Mouse (Mus musculus): Measurements from ENCODE around the gene Rinl.

Rinl gene

GRCm38 (mm10) chr7:28780857-28781256 is 7.9 kb upstream of the Rinl start:
- WGBS: 37% methylated on average over 7 of the region's 7 CpGs

DNA sequence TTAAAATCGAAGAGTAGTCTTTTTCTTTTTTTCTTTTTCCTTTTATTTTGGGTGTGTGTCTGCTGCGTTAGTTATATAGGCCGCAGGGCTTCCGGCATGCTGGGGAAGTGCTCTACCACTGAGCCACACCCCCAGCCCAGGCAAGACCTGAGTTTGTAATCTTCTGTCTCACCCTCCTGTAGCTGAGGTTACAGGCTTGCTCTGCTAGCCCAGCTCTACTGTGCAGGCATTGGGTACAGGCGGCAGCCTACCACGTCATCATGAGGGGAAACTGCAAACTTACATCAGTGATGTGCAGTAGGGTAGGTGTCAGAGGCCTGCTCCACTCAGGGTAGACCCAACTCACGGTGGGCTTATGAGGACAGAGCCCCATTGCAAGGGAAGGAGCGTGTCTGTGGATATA is 7.5 kb upstream of the Rinl start:
- WGBS: 75% methylated on average over 8 of the region's 8 CpGs

GRCm38 (mm10) chr7:28785161-28785560 is 3.6 kb upstream of the Rinl start:
- 84% methylated on average over 5 of the region's 5 CpGs for WGBS

DNA sequence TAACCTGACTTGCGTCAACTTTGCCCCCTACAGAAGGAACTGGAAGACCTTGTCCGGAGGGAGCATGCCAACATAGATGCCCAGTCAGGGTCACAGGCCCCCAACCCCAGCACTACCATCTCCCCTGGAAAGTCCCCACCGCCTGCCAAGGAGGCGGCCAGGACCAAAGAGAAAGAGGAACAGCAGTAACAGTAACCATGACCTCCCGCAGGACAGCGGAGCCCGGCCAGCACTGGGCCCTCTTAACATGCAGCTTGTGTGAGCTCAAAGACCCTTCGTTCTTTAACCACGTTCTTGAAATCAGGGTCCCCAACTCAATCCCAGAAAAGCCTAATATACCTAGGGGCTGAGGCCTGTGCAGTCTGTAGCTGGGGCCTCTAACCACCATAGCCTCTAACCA is 885 bp upstream of the Rinl start:
- 91% methylated on average over 9 of the region's 9 CpGs for WGBS

DNA sequence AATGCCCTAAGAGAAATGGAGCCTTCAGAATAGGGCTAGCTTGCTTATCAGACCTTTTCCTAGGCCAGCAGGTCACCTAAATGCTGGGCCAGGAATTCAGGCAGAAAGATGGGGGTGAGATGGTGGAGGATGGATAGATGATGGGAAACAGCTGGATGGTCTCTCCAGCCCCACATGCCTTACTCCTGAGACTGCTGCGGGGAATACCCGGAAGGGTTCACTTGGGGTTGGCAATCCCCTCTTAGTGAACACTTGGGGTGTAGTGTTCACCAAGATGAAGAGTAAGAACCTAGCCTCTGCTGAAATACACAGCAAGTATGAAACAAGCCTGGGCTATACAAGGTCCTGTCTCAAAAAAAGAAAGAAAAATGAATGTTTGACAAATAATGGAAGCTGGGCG is 466 bp downstream of the Rinl start:
- WGBS: 93% methylated on average over 3 of the region's 3 CpGs

DNA sequence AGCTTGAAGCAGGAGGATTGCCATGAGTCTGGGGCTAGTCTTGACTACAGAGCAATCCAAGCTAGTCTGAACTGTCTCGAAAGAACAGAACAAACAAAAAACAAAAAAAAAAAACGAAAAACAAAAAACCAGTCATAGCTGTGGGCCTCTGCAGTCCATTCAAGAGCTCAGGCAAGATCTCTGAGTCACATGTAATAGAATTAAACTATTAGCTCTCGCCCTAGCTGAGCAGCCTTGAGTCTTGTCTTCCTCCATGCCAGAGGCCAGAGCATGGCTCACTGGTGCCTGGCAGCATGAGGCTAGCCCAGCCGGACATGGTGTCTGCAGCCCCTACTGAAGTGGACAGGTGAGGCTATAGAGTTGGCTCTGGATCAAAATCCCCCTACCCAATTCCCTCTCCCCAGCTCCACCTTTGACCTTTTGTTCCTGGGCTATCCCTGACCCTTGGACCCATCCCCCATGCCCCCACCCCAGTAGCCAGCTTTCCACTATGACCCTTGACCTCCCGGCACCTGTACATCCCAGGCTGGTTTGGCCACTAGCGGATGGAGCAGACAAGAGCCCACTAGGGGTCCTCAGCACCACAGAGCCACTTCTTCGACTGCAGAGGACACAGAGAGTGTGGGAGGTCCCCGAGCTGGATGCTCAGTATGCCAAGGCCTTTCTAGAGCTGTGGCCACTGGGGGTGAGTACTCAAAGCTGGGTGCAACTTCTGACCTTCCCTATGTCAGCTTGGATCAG is 1.5 kb downstream of the Rinl start:
- 64% methylated on average over 8 of the region's 8 CpGs for WGBS

- WGBS: 72% methylated on average over 14 of the region's 14 CpGs
Observed at GRCm38 (mm10) chr7:28792391-28793185, 3.8 kb downstream of the Rinl start.

DNA sequence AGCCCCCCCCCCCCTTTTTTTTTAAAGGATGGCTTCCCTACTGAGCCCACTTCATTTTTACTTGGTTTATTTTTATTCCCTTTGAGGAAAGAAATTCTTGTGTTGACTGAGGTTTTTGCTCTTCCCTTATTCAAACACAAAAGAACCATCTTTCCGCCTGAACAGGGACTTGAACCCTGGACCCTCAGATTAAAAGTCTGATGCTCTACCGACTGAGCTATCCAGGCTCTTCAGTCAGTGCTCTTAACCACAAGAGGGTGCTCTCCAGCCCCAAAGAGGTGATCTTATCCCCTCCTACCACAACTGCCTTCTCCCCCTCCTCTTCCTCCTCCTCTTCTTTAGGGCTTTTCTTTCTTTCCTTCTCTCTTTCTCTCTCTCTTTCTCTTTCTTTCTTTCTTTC is 5.1 kb downstream of the Rinl start:
- WGBS: 36% methylated on average over 2 of the region's 2 CpGs

GRCm38 (mm10) chr7:28794496-28794895 is 5.7 kb downstream of the Rinl start:
- WGBS: 91% methylated on average over 3 of the region's 3 CpGs

DNA sequence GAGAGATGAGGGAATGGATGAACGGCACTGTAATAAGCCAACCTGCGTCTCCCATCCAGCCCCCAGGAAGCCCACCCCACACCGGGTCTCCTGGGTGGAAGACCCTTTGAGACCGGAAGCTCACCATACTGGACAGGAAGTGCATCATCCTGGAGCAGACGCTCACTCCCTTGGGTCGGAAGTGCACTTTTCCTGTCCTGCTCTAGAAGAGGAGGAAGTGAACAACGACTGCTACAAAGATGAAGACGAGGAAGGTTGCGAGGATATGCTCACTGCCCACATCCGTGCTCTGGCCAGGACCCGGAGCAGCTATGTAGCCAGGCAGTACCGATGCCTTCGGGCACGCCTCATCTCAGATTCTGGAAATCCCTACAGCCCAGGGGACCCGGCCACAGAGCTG is 7.1 kb downstream of the Rinl start:
- 72% methylated on average over 15 of the region's 15 CpGs for WGBS

GRCm38 (mm10) chr7:28796562-28796975 is 7.8 kb downstream of the Rinl start:
- WGBS: 14% methylated on average over 32 of the region's 32 CpGs

DNA sequence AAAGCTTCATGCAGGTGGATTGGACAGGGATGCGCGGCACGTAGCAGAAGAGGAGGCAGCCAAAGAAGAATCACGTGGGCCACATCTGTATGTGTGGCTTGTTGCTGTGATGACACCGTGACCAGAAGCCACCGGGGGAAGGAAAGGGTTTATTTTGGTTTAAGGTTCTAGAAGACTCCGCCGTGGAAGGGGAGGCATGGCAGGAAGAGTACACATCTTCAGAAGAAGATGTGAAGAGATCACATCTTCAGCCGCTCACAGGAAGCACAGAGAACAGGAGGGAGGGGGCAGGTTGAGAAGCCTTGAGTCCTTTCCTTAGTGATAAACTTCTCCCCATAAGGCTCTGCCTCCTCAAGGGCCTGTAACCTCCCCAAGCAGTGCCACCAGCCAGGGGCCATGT is 11.2 kb downstream of the Rinl start:
- 94% methylated on average over 9 of the region's 9 CpGs for WGBS

DNA sequence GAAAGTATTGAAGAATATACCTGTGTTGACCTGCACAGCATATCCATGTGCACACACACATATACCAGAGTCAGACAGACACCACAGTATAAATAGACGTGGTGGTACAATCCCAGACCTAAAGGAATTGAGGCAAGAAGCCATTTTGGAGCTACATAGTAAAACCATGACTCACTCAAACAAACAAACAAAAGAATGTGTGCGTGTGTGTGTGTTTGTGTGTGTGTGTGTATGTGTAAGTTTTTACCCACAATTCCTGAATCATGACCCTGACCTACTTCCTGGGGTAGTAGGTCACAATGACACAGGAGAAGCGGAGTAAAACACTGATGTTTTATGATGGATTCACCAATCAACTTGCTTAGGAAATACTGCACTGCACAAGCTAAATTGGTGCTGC is 12.7 kb downstream of the Rinl start:
- 43% methylated on average over 3 of the region's 3 CpGs for WGBS

DNA sequence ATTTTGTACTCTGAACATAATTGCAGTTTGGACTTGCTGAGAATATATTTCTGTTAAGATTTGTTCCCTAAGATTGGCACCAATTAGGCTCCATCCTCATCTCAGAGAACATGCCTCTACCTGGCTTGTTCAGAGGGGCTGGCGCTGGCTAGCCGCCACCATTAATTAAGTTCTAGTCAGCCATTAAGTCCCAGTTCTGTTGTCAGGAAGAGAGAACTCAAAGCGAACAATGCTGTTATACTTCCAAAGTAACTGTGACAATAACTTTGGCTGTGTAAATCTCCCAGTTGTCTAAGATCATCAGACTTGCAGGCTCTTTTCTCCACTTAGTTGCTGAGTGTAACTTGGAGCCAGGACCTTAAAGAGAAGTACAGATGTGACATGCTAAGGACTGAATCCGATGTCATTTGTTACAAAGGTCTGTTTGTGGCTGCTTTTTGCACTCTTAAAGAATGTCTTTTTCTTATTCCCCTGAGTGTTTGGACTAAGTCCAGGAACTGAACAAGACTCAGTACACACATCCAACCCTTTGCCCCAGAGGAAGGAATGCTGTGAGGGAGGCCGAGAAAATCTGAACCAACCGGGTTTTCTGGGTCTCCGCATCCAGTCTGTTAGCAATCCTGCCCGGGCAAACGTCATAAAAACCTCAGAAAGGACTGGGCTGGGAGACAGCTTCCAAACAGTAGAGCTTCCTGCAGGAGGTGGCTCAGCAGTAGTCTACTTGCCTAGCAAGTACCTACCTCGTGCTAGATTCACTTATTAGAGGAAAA is 13.3 kb downstream of the Rinl start:
- 20% methylated on average over 10 of the region's 10 CpGs for WGBS

- WGBS: 26% methylated on average over 10 of the region's 10 CpGs
Observed at GRCm38 (mm10) chr7:28802846-28803588, 14.2 kb downstream of the Rinl start.

GRCm38 (mm10) chr7:28803756-28804155 is 15.0 kb downstream of the Rinl start:
- 76% methylated on average over 4 of the region's 4 CpGs for WGBS

GRCm38 (mm10) chr7:28806869-28807268 is 18.1 kb downstream of the Rinl start:
- 62% methylated on average over 4 of the region's 4 CpGs for WGBS

GRCm38 (mm10) chr7:28807641-28808220 is 19.0 kb downstream of the Rinl start:
- 25% methylated on average over 8 of the region's 8 CpGs for WGBS

DNA sequence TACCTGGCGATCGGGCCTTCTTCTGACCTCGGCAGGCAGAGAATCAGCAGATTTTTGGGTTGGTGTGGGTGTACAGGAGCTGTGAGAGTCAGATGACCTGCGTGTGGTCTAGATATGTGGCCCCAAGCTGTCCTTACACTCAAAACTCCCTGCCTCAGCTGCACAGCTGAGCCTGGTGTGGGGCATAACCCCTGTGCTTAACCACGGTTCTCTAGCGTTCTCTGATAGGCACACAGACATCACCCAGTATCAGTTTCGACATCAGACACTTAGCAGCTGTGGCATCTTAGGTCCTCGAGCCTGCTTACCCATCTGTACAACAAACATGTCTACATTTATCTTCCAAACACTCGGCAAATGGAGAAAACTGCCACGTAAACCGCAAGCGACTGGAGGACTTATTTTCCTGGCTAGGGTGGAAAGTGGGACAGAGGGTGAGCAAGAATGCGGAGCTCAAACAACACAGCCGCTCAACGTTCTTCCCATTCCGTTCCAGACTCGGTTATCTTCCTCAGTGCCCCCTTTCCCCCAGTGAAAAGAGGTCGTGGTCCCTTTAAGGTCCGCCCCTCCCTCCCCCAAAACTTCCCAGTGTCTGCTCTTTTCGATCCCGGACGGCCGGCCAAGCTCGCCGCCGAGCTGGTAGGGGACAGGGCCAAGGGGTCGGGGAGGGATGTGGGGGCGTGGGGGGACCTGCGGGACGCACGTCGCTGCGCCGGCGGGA is 19.6 kb downstream of the Rinl start, which contains the start of gene Hnrnpl:
TSS of gene Hnrnpl (plus strand) at position 321 of the 721 bp plus-strand sequence.
- WGBS: 2% methylated on average over 35 of the region's 35 CpGs

DNA sequence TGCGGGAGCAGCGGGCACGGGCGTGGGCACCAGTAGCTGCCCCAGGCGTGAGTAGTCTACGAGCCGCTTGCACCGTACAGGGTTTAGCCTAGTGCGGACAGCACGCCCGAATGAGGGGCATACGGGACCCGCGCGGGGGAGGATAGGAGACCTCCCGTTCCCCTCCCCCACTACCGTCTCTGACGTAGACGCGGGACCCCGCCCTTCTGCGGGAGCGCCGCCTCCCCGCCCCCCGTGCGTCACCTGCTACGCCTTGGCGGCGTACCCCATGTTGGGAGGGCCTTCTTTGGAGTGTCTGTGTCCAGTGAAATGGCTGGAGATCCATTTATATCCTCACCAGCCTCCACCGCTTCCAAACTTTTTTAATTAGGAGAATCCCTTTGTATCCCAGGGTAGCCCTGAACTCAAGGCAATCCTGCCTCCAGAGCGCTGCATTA is 20.2 kb downstream of the Rinl start:
- 1% methylated on average over 32 of the region's 32 CpGs for WGBS
